Mouse (Mus musculus) heart, postnatal 14 days (tissue): ENCODE measurements around the gene Nudc. TPM values are rescaled to one million over a fixed set of nuclear protein-coding genes. Genes with fewer than 3 reads are reported as not detected.

Source experiments
- DNase-seq, 2 experiments: peaks; one replicate each; pipeline ENCODE4 v3.0.0; 2021 to 2022
- intact Hi-C: fragments of 180-260 bp; cut with DNase I; formaldehyde crosslinking; loops from one replicate; pipeline ENCODE4 v1.15.1; 2025
- long read RNA-seq, 2 experiments: library from polyadenylated mRNA; stranded (forward); transcript quantifications; one replicate each; pipeline ENCODE4 v2.0.0; 2021
- total RNA-seq, 2 experiments: library from RNA; stranded (reverse); gene quantifications; 2 replicates each; pipeline ENCODE4 v1.2.3; 2021

Gene Nudc
- 10 to 100 TPM; 57.8 to 60.2 TPM for total RNA-seq
- long read RNA-seq, experiment 1, transcript Nudc-201 (8 exons, 1,316 nt): major isoform, 194 of 202 reads
- long read RNA-seq, experiment 1, partial matches to known transcripts: 6 of 202 reads
- long read RNA-seq, experiment 1, other reads (novel, unspliced or antisense): 2 of 202 reads
- long read RNA-seq, experiment 2, transcript Nudc-201 (8 exons, 1,316 nt): major isoform, 152 of 167 reads
- long read RNA-seq, experiment 2, partial matches to known transcripts: 14 of 167 reads
- long read RNA-seq, experiment 2, other reads (novel, unspliced or antisense): 1 of 167 reads

GRCm38 (mm10) chr4:133545272-133546231 lies at the start of gene Nudc:
Gene Nudc, minus strand, starts transcription at chr4:133545996.
- intact Hi-C loops: no loop called here
- peak; percentile 95 to 97 for DNase-seq

DNA sequence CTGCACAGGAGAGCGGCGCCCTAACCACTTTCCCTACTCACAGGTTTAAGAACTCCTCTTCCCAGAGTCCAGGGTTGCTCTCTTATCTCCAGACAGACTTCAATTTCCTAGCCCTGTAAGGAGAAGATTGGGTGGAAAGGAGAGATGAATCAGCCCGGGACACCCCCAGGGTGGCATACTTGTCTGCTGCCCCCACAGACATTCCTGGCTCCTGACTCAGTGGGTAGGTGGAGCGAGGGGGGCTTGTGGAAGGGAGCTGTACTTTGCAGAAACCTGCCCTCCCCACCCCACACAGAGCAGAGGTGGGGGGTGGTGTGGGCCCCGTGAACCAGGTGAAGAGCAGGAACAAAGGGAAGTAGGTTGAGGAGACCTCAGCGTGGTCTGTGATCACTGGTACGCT lies 49.7 kb upstream of the Nudc start:
- no peak for DNase-seq

DNA sequence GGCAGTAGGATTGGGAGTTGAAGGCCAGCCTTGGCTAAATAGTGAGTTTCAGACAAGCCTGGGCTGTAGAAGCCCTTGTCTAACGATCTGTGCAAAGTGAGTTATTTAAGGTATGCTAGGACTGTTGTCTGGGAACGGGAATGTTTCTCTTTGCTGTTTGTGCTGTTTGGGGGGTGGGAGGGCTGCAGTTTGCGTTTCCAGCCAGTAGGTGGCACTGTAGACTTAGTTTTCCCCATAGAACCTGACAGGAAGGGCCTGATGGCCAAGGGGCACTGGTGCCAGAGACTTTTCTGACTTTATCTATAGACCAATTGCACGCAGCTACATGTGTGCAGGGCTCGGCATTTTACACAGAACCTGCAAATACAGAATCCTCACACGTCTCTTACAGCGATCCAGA lies 46.8 kb upstream of the Nudc start:
- peak; percentile 67 to 77 for DNase-seq
- intact Hi-C loops: loop anchor here (2.0 to 10.0 kb wide), 2 partner anchors 162 to 236 kb away; partner anchors contain the start of gene Arid1a

More for the DNA sequence above, 49.7 kb upstream of the Nudc start:
- intact Hi-C loops: loop anchor here (10.0 kb wide), 1 partner anchor 159 kb away; the partner anchor contains the start of gene Arid1a

DNA sequence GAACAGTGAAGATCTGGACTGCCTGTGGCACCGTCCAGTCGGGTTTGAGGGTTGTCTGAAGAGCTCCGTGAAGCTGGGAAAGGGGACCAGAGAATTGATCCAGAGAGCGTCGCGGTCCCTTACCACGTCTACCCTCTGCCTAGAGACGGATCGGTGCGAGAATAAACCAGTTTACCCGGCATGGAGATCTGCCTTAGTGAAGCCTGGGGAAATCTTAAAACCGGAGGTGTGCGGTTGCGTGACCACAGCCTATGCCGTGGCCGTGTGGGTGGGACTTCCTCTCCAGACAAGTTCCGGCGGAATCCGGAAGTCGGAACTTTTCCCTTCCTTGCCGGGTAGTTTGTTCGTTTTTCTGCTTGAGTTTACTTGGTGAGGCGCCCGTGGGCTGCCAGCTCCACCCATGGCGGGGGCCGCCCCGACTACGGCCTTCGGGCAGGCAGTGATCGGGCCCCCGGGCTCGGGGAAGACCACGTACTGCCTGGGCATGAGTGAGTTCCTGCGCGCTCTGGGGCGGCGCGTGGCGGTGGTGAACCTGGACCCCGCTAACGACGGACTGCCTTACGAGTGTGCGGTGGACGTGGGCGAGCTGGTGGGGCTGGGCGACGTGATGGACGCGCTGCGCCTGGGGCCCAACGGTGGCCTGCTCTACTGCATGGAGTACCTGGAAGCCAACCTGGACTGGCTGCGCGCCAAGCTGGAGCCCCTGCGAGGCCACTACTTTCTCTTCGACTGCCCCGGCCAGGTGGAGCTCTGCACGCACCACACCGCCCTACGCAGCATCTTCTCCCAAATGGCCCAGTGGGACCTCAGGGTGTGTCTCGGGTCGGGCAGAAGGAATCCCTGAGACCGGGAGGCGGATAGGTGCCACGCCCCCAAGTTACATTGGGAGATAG lies 38.5 kb upstream of the Nudc start, which contains the start of gene Gpn2:
TSS of gene Gpn2 (plus strand) at position 304 of the 893 bp plus-strand sequence.
- intact Hi-C loops: no loop called here
- DNase-seq: peak; percentile 78 to 86

- intact Hi-C loops: no loop called here
These were observed 37.9 kb upstream of the Nudc start for GRCm38 (mm10) chr4:133583690-133584058.

DNA sequence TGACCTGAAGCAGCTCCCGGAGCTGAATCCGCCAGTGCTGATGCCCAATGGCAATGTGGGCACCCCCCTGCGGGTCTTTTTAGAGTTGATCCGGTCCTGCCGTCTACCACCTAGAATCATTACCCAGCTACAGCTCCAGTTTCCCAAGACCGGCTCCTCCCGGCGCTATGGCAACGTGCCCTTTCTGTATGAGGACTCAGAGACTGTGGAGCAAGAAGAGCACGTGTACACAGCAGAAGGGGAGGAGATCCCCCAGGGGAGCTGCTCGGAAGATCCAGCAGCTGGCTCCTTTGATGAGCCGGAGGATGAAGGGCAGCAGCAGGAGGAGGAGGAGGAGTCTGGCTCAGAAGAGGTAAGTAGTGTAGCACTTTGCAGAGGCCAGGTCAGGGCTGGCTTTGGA lies 32.2 kb upstream of the Nudc start:
- intact Hi-C loops: no loop called here
- DNase-seq: no peak

More at GRCm38 (mm10) chr4:133583690-133584058, 37.9 kb upstream of the Nudc start:
- DNase-seq: no peak

- intact Hi-C loops: no loop called here
- DNase-seq: no peak
These were observed 29.0 kb upstream of the Nudc start for GRCm38 (mm10) chr4:133574843-133575202.

GRCm38 (mm10) chr4:133574070-133574842 lies 28.5 kb upstream of the Nudc start, which contains the start of gene Gpatch3:
Gene Gpatch3, plus strand, starts transcription at chr4:133574745.
- intact Hi-C loops: no loop called here

GRCm38 (mm10) chr4:133570066-133570466 lies 24.3 kb upstream of the Nudc start:
- DNase-seq: no peak
- intact Hi-C loops: no loop called here

More at GRCm38 (mm10) chr4:133574070-133574842, 28.5 kb upstream of the Nudc start, which contains the start of gene Gpatch3:
- DNase-seq: peak; percentile 89 to 94

DNA sequence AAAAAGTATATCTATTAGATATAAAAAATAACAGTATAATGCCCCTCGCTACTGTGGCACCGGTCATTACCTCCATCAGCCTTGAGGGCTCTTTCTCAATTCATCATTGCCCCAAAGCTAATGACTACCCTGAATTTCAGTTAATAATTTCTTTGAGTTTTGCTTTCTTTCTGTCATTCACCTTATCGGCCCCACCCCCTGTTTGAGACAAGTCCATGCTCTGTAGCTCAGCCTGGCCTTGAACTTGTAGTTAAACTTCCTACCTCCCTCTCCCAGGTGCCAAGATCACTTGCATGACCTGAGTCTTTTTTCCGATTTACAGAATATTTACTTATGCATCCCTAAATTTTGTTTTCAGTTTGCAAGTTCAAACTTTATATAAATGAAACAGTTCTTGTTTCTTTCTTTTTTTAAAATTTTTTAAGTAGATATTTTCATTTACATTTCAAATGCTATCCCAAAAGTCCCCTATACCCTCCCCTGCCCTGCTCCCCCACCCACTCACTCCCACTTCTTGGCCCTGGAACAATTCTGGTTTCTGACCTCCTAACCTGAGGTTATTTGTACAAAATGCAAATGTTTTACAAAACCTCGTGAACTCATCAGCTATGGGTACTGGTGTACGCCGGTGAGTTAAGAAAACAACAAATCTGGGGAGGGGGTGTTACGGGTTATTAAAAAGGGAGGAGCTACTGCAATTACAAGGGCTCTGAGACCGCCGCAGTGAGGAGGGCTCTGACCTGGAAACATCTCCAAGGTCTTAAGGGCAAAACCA lies 23.7 kb upstream of the Nudc start:
- intact Hi-C loops: no loop called here
- no peak for DNase-seq

DNA sequence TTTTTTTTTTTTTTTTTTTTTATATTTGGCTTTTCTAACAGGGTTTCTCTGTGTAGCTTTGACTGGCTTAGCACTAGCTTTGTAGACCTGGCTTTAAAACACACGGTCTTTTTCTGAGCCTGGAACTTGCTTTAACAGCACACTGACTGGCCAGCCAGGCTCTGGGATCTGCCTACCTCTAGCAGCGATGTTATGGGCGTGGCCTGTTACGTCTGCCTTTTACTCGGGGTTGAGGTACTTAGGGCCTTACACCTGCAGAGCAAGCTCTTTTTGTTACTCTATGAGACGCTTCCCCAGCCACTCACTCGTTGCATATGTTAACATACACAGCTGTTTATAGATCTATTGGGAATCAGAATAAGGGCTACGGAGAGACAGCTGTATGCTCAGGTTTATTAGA lies 21.5 kb upstream of the Nudc start:
- DNase-seq: no peak
- intact Hi-C loops: no loop called here

DNA sequence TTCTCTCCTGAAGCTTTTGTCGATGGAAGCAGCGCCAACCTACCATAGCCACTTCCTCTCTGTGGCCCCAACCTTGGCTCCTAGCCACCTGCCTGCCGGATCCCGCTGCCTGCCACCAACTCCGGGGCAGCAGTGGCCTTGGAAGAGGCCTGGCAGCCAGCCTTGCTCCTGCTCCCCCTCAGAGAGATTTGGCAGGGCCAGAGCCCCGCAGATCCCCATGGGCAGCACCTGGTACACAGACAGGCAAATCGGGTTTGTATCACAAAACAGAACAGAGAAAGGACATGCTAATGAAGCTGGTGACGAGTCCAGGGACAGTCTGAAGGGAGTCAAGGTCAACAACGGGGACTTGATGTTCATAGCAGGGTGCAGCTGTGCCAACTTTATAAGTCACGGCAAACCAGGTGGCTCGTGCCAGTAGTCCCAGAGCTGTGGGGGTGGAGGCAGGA lies 17.4 kb upstream of the Nudc start:
- intact Hi-C loops: no loop called here
- peak; percentile 77 to 80 for DNase-seq

DNA sequence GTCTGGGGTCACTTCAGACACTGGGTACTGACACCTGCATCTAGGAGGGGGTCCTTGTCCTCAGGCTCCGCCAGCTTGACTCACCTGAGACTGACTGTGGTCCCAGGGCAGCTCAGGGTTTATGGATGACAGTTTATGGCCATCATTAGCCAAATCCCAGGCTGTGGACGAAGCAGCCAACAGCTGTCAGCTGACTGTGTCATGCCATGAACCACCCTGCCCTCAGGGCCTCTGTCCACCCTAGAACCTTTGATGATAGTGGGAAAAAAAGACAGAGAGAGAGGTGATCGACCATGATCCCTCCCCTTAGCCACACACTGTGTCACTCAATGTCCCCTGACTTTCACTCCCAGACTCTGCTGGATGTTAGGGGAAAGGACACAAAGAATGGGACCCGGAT lies 15.8 kb upstream of the Nudc start:
- intact Hi-C loops: no loop called here
- no peak for DNase-seq

GRCm38 (mm10) chr4:133559846-133560245 lies 14.1 kb upstream of the Nudc start:
- intact Hi-C loops: no loop called here
- DNase-seq: no peak

- intact Hi-C loops: no loop called here
- DNase-seq: no peak
These were observed 11.4 kb upstream of the Nudc start for GRCm38 (mm10) chr4:133557041-133557717.

GRCm38 (mm10) chr4:133553448-133554330 lies 7.9 kb upstream of the Nudc start:
- intact Hi-C loops: no loop called here
- DNase-seq: peak; percentile 29 to 31
